Mouse (Mus musculus) lung, postnatal 0 days (tissue): Measurements from ENCODE around the gene Igfbp6.

Source experiments
- CTCF ChIP-seq: IDR thresholded peaks from 2 replicates; pipeline ENCODE4 v1.5.1; 2016; ENCODE audit warnings: antibody characterized with exemption, mild to moderate bottlenecking
- EP300 ChIP-seq: IDR thresholded peaks from 2 replicates; pipeline ENCODE4 v1.6.1; 2016; ENCODE audit warnings: antibody characterized with exemption, mild to moderate bottlenecking, control low read depth

- TF ChIP-seq CTCF (no peak), EP300 (no peak)
Measured at GRCm38 (mm10) chr15:102097991-102098555, 46.1 kb upstream of the Igfbp6 start.
